Mouse (Mus musculus) midbrain, embryonic 16.5 days (tissue): ENCODE results near the gene Lcn5. TPM values are rescaled to one million over a fixed set of nuclear protein-coding genes. Genes with fewer than 3 reads are reported as not detected.

Experiments
- ATAC-seq: fragments of 200-750 bp; cut with Nextera tagmentation; 2 replicates; pipeline ENCODE4 v1.8.0; 2017; ENCODE audit warnings: moderate TSS enrichment
- H3K27ac ChIP-seq: fragments of 300-500 bp; sonication (generic); 2 replicates; pipeline ENCODE4 v1.5.1; 2014; ENCODE audit warnings: mild to moderate bottlenecking, low read length, mixed read lengths
- H3K27me3 ChIP-seq: fragments of 300-500 bp; sonication (generic); 2 replicates; pipeline ENCODE4 v1.6.1; 2014; ENCODE audit warnings: low read depth, low read length, mixed read lengths; ENCODE audit not compliant: control insufficient read depth, insufficient read depth
- H3K36me3 ChIP-seq: fragments of 300-500 bp; sonication (generic); 2 replicates; pipeline ENCODE4 v1.6.1; 2014; ENCODE audit warnings: mild to moderate bottlenecking, low read length, moderate library complexity, mixed read lengths; ENCODE audit not compliant: control insufficient read depth, insufficient read depth
- H3K4me1 ChIP-seq: fragments of 300-500 bp; sonication (generic); 2 replicates; pipeline ENCODE4 v1.6.1; 2014; ENCODE audit warnings: mild to moderate bottlenecking, low read length, mixed read lengths; ENCODE audit not compliant: control insufficient read depth, insufficient read depth
- H3K4me2 ChIP-seq: fragments of 300-500 bp; sonication (generic); 2 replicates; pipeline ENCODE4 v1.6.1; 2014; ENCODE audit warnings: mild to moderate bottlenecking, low read length, mixed read lengths
- H3K4me3 ChIP-seq: fragments of 300-500 bp; sonication (generic); 2 replicates; pipeline ENCODE4 v1.5.1; 2014; ENCODE audit warnings: low read depth, mild to moderate bottlenecking, low read length, moderate library complexity, mixed read lengths
- H3K9ac ChIP-seq: fragments of 300-500 bp; sonication (generic); 2 replicates; pipeline ENCODE4 v1.6.1; 2014; ENCODE audit warnings: low read depth, low read length, mixed read lengths
- H3K9me3 ChIP-seq: fragments of 300-500 bp; sonication (generic); replicated peaks from 2 replicates; pipeline ENCODE4 v1.6.1; 2014; ENCODE audit warnings: mild to moderate bottlenecking, low read length, mixed read lengths; ENCODE audit not compliant: control insufficient read depth, poor library complexity, severe bottlenecking
- WGBS: fragments of 180-500 bp; shearing (Covaris S2); extraction: QIAGEN DNeasy Blood & Tissue Kit; methylation state at CpG from one replicate; pipeline ENCODE4 v1.1.7; 2014; 5-methylcytosine and 5-hydroxymethylcytosine counted together
- polyA plus RNA-seq: library from polyadenylated mRNA; unstranded; fragments of >200 nt; fragmentation: Nextera tagmentation; extraction: Ambion mirVana; gene quantifications from 2 replicates; pipeline ENCODE4 v1.2.1, GENCODE M21; 2015

Gene Lcn5
- polyA plus RNA-seq, 1 experiment from 2014 or later: not detected

DNA sequence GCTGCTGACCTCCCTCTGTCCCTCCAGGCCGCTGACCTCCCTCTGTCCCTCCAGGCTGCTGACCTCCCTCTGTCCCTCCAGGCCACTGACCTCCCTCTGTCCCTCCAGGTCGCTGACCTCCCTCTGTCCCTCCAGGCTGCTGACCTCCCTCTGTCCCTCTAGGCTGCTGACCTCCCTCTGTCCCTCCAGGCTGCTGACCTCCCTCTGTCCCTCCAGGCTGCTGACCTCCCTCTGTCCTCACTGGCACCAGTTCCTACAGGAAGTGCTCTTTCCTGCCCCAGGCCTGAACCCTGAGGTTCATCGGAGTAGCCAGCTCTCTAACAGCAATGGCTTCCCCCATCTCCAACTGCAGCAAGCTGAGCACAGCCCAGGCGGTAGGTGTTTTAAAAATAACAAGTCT is 29.0 kb upstream of the Lcn5 start:
- 46% methylated on average over 4 of the region's 4 CpGs for WGBS
- Histone ChIP-seq H3K4me2 (no peak overlapping the region), H3K4me3 (no peak overlapping the region), H3K9ac (no peak overlapping the region), H3K4me1 (no peaks in the 10 kb centered on the region), H3K27ac (no peak overlapping the region), H3K27me3 (no peaks in the 10 kb centered on the region), H3K36me3 (no peaks in the 10 kb centered on the region), H3K9me3 (no peaks in the 10 kb centered on the region)
- ATAC-seq: no peak

DNA sequence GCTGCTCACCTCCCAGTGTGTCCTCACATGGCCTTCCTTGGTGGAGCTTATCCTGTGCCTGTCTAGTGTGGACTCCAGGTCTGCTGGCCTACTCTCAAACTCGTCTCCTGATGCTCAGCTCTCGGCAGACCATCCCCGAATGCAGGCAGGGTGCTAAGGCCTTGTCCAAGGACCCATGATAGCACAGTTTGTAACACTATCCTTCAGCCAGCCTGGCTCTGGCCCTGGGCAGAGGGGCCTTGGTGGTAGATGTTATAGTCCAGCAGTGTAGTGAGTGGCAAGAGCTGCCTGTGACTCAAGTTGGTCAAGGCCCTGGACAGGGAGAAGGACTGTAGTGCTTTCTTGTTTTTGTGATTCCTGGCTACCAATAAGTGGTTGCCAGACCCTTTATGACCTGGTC is 24.1 kb upstream of the Lcn5 start:
- Histone ChIP-seq H3K27me3 (no peaks in the 10 kb centered on the region), H3K9me3 (no peaks in the 10 kb centered on the region), H3K9ac (no peak overlapping the region), H3K27ac (no peak overlapping the region), H3K36me3 (no peaks in the 10 kb centered on the region), H3K4me2 (no peak overlapping the region), H3K4me1 (no peaks in the 10 kb centered on the region), H3K4me3 (no peak overlapping the region)
- ATAC-seq: no peak
- WGBS: 86% methylated on average over 3 of the region's 3 CpGs

DNA sequence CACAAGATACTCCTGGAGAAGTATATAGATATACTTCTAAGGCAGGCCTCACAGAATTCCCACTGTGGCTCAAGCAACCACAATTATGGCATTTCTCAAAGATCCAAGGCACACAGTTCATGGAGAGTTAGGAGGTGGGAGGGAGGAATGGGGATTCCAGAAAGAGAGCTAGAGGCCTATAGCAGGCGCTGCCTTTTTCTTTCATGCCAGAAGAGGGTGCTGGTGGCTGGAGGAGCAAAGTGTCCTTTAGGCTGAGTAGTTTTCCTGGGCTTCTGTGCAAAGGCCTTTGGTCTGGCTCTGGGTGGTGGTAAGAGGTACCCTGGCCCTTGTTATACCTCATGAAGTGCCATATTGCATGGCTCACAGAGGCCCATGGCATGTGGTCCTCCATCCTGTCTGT is 23.7 kb upstream of the Lcn5 start:
- ATAC-seq: no peak
- no peaks in the 10 kb centered on the region for H3K4me1 ChIP-seq
- no peak overlapping the region for H3K9ac ChIP-seq
- H3K4me2 ChIP-seq: no peak overlapping the region
- WGBS: 40% methylated on average over 1 of the region's 1 CpGs
- H3K9me3 ChIP-seq: no peaks in the 10 kb centered on the region
- no peaks in the 10 kb centered on the region for H3K27me3 ChIP-seq
- no peak overlapping the region for H3K4me3 ChIP-seq
- no peaks in the 10 kb centered on the region for H3K36me3 ChIP-seq
- no peak overlapping the region for H3K27ac ChIP-seq

DNA sequence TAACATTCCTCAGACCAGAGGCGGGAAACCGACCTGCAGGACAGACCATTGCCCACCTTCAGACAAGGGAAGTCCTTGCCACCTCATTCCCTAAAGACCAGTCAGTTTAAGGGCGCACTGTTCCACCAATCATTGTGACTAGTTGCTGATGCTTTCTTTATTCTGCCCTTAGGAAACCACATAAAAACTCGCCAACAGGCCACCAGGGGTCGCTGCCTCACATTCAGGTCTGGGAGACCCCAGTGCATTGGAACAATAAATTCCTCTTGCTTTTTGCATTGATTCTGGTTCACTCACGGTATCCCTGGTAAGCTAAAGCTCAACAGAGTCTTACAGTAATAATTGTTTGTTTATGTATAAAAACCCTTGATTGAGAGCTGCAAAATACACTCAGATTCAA is 17.9 kb upstream of the Lcn5 start:
- no peaks in the 10 kb centered on the region for H3K4me1 ChIP-seq
- no peaks in the 10 kb centered on the region for H3K27me3 ChIP-seq
- no peak overlapping the region for H3K27ac ChIP-seq
- no peaks in the 10 kb centered on the region for H3K36me3 ChIP-seq
- H3K4me3 ChIP-seq: no peak overlapping the region
- ATAC-seq: no peak
- no peaks in the 10 kb centered on the region for H3K9me3 ChIP-seq
- no peak overlapping the region for H3K4me2 ChIP-seq
- 15% methylated on average over 6 of the region's 6 CpGs for WGBS
- H3K9ac ChIP-seq: no peak overlapping the region

DNA sequence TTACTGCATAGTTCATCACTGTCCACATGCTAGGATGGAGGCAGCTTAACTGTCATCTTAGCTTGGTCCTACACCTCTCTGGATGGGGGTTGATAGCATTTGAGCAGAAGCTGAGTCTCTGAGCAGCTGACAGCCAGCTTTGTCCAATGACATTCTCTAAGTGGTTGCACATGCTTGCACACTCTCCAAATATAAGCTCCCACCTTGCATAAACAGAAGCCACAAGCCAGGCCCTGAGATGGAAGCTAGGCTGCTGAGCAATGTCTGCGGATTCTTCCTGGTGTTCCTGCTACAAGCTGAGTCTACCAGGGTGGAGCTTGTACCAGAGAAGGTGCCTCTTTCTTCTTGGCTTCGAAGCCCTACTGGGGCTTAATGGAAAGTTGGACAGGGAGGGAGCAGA is 4.8 kb upstream of the Lcn5 start, which contains the start of gene Lcn8:
Gene Lcn8, plus strand, starts transcription at position 219 of the 400 bp plus-strand sequence.
- Histone ChIP-seq H3K27ac (no peak within 1 kb of the TSS), H3K4me1 (no peaks in the 10 kb centered on the region), H3K4me3 (no peak within 1 kb of the TSS), H3K9me3 (no peaks in the 10 kb centered on the region), H3K9ac (no peak within 1 kb of the TSS), H3K27me3 (no peaks in the 10 kb centered on the region), H3K36me3 (no peaks in the 10 kb centered on the region), H3K4me2 (no peak within 1 kb of the TSS)
- 75% methylated on average over 2 of the region's 2 CpGs for WGBS
- no peak for ATAC-seq

DNA sequence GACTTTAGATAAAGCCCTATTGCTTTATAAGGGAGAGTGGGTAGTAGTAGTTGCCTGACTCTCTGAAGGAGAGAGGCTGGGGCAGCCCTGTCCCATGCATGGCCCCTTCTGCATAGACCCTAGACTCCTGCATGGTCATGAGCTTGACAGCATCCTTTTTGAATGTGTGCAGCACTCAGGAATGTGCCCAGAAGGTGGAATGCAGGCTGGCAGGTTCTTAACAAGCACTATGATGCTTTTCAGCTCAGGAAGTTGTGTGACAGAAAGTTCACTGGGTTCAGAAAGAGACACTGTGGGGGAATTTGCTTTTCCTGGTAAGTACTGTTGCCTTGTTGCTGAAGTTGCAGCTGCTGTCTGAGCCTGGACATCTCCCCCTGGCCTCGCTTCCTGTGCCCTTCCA is 3.2 kb upstream of the Lcn5 start:
- WGBS: 64% methylated on average over 1 of the region's 1 CpGs

DNA sequence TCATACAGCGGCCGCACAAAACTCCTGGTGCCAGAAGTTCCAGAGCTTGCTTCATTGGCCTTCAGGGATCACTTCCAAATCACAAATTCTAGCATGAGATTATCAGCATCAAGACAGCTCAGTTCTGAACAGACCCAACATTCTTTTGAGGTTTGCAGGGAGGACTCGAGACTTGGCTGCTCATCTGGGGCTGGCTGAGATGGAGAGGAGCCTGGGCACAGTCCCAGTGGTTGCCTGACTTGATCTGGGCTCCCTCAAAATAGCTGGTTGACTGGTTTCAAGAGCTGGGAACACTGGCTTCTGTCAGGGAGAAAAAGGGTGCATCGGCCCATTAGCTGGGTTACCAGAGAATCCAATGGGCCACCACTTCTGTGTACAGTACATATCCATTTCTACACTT is 1.1 kb upstream of the Lcn5 start:
- WGBS: 82% methylated on average over 4 of the region's 4 CpGs
- H3K27me3 ChIP-seq: no peaks in the 10 kb centered on the region
- no peak overlapping the region for H3K9ac ChIP-seq
- H3K36me3 ChIP-seq: no peaks in the 10 kb centered on the region
- no peak overlapping the region for H3K4me2 ChIP-seq
- no peaks in the 10 kb centered on the region for H3K4me1 ChIP-seq
- no peak for ATAC-seq
- no peaks in the 10 kb centered on the region for H3K9me3 ChIP-seq
- H3K4me3 ChIP-seq: no peak overlapping the region
- H3K27ac ChIP-seq: no peak overlapping the region

More for the DNA sequence above, 3.2 kb upstream of the Lcn5 start:
- no peaks in the 10 kb centered on the region for H3K4me1 ChIP-seq
- no peak overlapping the region for H3K4me3 ChIP-seq
- H3K27me3 ChIP-seq: no peaks in the 10 kb centered on the region
- H3K4me2 ChIP-seq: no peak overlapping the region
- no peaks in the 10 kb centered on the region for H3K36me3 ChIP-seq
- no peak overlapping the region for H3K9ac ChIP-seq
- ATAC-seq: no peak
- no peak overlapping the region for H3K27ac ChIP-seq
- no peaks in the 10 kb centered on the region for H3K9me3 ChIP-seq

DNA sequence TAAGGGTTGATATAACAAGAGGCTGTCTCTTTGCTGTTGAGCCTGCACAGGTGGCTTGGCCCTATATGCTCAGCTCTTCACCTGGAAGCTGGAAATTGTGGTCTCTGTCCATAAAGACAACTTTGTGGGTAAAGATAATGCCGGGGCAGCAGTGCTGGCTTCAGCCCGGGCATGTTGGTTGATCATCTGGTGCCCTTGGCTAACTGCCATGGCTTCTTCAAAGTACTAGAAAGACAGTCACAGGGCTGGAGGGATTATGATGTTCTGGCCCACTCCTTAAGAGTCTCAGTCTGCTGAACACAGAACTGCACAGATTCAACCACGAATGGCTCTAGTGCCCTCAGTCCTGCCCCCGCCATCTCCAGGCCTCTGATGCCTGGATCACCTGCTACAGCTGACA is 506 bp upstream of the Lcn5 start:
- H3K27me3 ChIP-seq: no peaks in the 10 kb centered on the region
- no peak for ATAC-seq
- H3K36me3 ChIP-seq: no peaks in the 10 kb centered on the region
- WGBS: 84% methylated on average over 4 of the region's 4 CpGs
- H3K4me3 ChIP-seq: no peak overlapping the region
- H3K9ac ChIP-seq: no peak overlapping the region
- H3K9me3 ChIP-seq: no peaks in the 10 kb centered on the region
- H3K27ac ChIP-seq: no peak overlapping the region
- no peak overlapping the region for H3K4me2 ChIP-seq
- no peaks in the 10 kb centered on the region for H3K4me1 ChIP-seq

DNA sequence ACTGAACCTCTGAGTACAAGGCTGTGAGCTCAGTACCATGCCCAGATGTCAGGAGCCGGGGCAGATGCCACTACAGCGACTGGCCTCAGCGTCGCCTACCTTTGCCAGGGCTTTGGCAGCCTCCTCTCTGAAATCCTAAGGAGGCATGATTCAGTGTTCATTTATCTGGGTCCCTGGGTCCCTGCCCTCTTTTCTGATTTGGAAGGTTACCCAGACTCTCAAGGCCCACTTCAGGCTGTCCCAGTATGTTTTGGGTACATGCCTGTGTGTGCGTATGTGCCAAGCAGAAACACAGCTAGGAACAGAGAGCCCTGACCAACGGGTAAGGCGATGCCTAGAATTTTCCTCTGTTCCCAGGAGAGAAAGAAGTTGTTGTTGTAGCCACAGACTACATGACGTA is 2.5 kb downstream of the Lcn5 start:
- H3K4me3 ChIP-seq: no peak overlapping the region
- H3K27ac ChIP-seq: no peak overlapping the region
- no peak overlapping the region for H3K4me2 ChIP-seq
- H3K9ac ChIP-seq: no peak overlapping the region
- ATAC-seq: no peak
- H3K9me3 ChIP-seq: no peaks in the 10 kb centered on the region
- H3K4me1 ChIP-seq: no peaks in the 10 kb centered on the region
- WGBS: 96% methylated on average over 8 of the region's 8 CpGs
- no peaks in the 10 kb centered on the region for H3K27me3 ChIP-seq
- no peaks in the 10 kb centered on the region for H3K36me3 ChIP-seq
